16 mouse cellular contexts compared by ENCODE assay signal in genomic region chr16:17491896-17492561, GRCm38 (mm10). TPM values are rescaled to one million over a fixed set of nuclear protein-coding genes. Genes with fewer than 3 reads are reported as not detected.
DNase-seq lines count a peak whose midpoint lies in the region; ATAC-seq and TF ChIP-seq lines count a peak whose summit lies in the region.
"Had no signal": no experiment of that assay in that cellular context is flagged by ENCODE, and none has a peak within 500 bp of the region (broad histone marks: within the 10 kb centered on the region; RNA-seq: fewer than 3 reads in every experiment).

No protein-coding gene starts in this region.

- H3K9ac ChIP-seq in forebrain, postnatal 0 days: no peak overlapping the region
- no peak overlapping the region for H3K9ac ChIP-seq in heart, embryonic 12.5 days
- H3K9ac ChIP-seq: forebrain, embryonic 15.5 days; hindbrain, embryonic 12.5 days; intestine, embryonic 15.5 days; liver, embryonic 13.5 days; neural tube, embryonic 13.5 days had no signal

- ATAC-seq in megakaryocyte progenitor cell, adult 5-6 weeks (replicated peaks; ENCODE audit: poor library complexity): peak; percentile 59
- ATAC-seq in forebrain, postnatal 0 days: no peak
- ATAC-seq in heart, embryonic 12.5 days (ENCODE audit: insufficient number of reproducible peaks, low FRiP score): no peak
- ATAC-seq: forebrain, embryonic 15.5 days; intestine, embryonic 15.5 days had no signal

- peaks cover 4% of the 10 kb centered on the region; the same call in 1 of the 2 replicates for H3K4me1 ChIP-seq in forebrain, postnatal 0 days (ENCODE audit: insufficient read depth)
- peaks cover 35% of the 10 kb centered on the region for H3K4me1 ChIP-seq in heart, embryonic 12.5 days (replicated peaks)

- no peak overlapping the region for H3K4me2 ChIP-seq in forebrain, postnatal 0 days (ENCODE audit: low read depth)
- no peak overlapping the region for H3K4me2 ChIP-seq in heart, embryonic 12.5 days
- H3K4me2 ChIP-seq: forebrain, embryonic 15.5 days; hindbrain, embryonic 12.5 days; intestine, embryonic 15.5 days; liver, embryonic 13.5 days; neural tube, embryonic 13.5 days had no signal

- WGBS in forebrain, postnatal 0 days: 64% methylated on average over 5 of the region's 5 CpGs
- WGBS in heart, embryonic 12.5 days: 64% methylated on average over 5 of the region's 5 CpGs

- no peaks in the 10 kb centered on the region for H3K9me3 ChIP-seq in forebrain, postnatal 0 days (ENCODE audit: low read length)
- no peaks in the 10 kb centered on the region for H3K9me3 ChIP-seq in heart, embryonic 12.5 days (replicated peaks)
- H3K9me3 ChIP-seq: forebrain, embryonic 15.5 days; hindbrain, embryonic 12.5 days; intestine, embryonic 15.5 days; liver, embryonic 13.5 days; neural tube, embryonic 13.5 days had no signal

- H3K27ac ChIP-seq in forebrain, postnatal 0 days (ENCODE audit: low read depth, low read length): no peak overlapping the region
- no peak overlapping the region for H3K27ac ChIP-seq in heart, embryonic 12.5 days (ENCODE audit: poor library complexity, severe bottlenecking)
- H3K27ac ChIP-seq: forebrain, embryonic 15.5 days; hindbrain, embryonic 12.5 days; intestine, embryonic 15.5 days; kidney, postnatal 0 days; liver, embryonic 13.5 days; neural tube, embryonic 13.5 days had no signal

- H3K27me3 ChIP-seq in forebrain, postnatal 0 days (ENCODE audit: insufficient read depth, low read length): no peaks in the 10 kb centered on the region
- H3K27me3 ChIP-seq in heart, embryonic 12.5 days (replicated peaks): peaks cover 24% of the 10 kb centered on the region

- intact Hi-C loops in gastrocnemius, postnatal 36 days (cut with DNase I): no loop called here

- no peak overlapping the region for H3K4me3 ChIP-seq in forebrain, postnatal 0 days (ENCODE audit: low read depth, low read length)
- H3K4me3 ChIP-seq in heart, embryonic 12.5 days: no peak overlapping the region
- H3K4me3 ChIP-seq: forebrain, embryonic 15.5 days; hindbrain, embryonic 12.5 days; intestine, embryonic 15.5 days; liver, embryonic 13.5 days; neural tube, embryonic 13.5 days had no signal

- H3K36me3 ChIP-seq in forebrain, postnatal 0 days (ENCODE audit: insufficient read depth): peaks cover 7% of the 10 kb centered on the region; the same call in 1 of the 2 replicates
- H3K36me3 ChIP-seq in heart, embryonic 12.5 days: peaks cover 7% of the 10 kb centered on the region; the same call in 1 of the 2 replicates
- H3K36me3 ChIP-seq: forebrain, embryonic 15.5 days had no signal

- no peak for TF ChIP-seq CTCF in forebrain, postnatal 0 days (IDR thresholded peaks at IDR 0.05; ENCODE audit: low read depth)

- DNase-seq in left cerebral cortex, adult 18-20 months (ENCODE audit: low spot score in 2 of 2): peak; percentile 41 to 63
- DNase-seq in left cerebral cortex, adult 11 months (ENCODE audit: low spot score): no peak
- DNase-seq in cerebellum, adult 11 months: peak; percentile 78
- peak; percentile 77 to 78 for DNase-seq in cerebellum, postnatal 14 days
- DNase-seq in forebrain, postnatal 0 days: no peak
- DNase-seq in gastrocnemius, postnatal 36 days: no peak
- DNase-seq: adrenal gland, adult 2 months; gastrocnemius, postnatal 25 days; liver, embryonic 13.5 days had no signal

RNA-seq across cellular contexts. Expression of gene Aifm3, which starts 2.6 kb away (rescaled TPM):
- total RNA-seq in left cerebral cortex, adult 18-20 months (2021): 100 to 1,000 TPM; 129 to 153 TPM
- not detected in 2 replicates for total RNA-seq in megakaryocyte progenitor cell, adult 5-6 weeks (2015)
- not detected in 2 replicates for total RNA-seq in megakaryocyte progenitor cell, adult 5-6 weeks (2017)
- total RNA-seq in forebrain, postnatal 0 days (2014; rRNA removed): 15.2 and 21.8 TPM in 2 replicates
- 7.5 and 12.7 TPM in 2 replicates for polyA plus RNA-seq in forebrain, postnatal 0 days (2015; fragmentation: Nextera tagmentation; extraction: Ambion mirVana)
- under 1 TPM in 1 of 2 experiments, not detected in 1; 0.20 TPM for total RNA-seq in gastrocnemius, postnatal 36 days (2021)
- 0.82 and 1.1 TPM in 2 replicates for polyA plus RNA-seq in heart, embryonic 12.5 days (2016; fragmentation: Nextera tagmentation; extraction: Ambion mirVana)

RNA-seq across cellular contexts. Expression of gene Lztr1, which starts 16.5 kb away (rescaled TPM):
- total RNA-seq in left cerebral cortex, adult 18-20 months (2021): 100 to 1,000 TPM; 161 to 171 TPM
- total RNA-seq in megakaryocyte progenitor cell, adult 5-6 weeks (2015): 25.1 and 25.7 TPM in 2 replicates
- 29.5 and 40.4 TPM in 2 replicates for total RNA-seq in megakaryocyte progenitor cell, adult 5-6 weeks (2017)
- total RNA-seq in forebrain, postnatal 0 days (2014; rRNA removed): 206 and 244 TPM in 2 replicates
- polyA plus RNA-seq in forebrain, postnatal 0 days (2015; fragmentation: Nextera tagmentation; extraction: Ambion mirVana): 91.4 and 103 TPM in 2 replicates
- 10 to 100 TPM; 18.8 to 23.2 TPM for total RNA-seq in gastrocnemius, postnatal 36 days (2021)
- 49.2 and 56.6 TPM in 2 replicates for polyA plus RNA-seq in heart, embryonic 12.5 days (2016; fragmentation: Nextera tagmentation; extraction: Ambion mirVana)

RNA-seq across cellular contexts. Expression of gene Thap7, which starts 38.9 kb away (rescaled TPM):
- 10 to 100 TPM; 40.0 to 45.4 TPM for total RNA-seq in left cerebral cortex, adult 18-20 months (2021)
- 8.9 and 11.8 TPM in 2 replicates for total RNA-seq in megakaryocyte progenitor cell, adult 5-6 weeks (2015)
- 26.4 and 28.9 TPM in 2 replicates for total RNA-seq in megakaryocyte progenitor cell, adult 5-6 weeks (2017)
- total RNA-seq in forebrain, postnatal 0 days (2014; rRNA removed): 69.2 and 71.0 TPM in 2 replicates
- 58.3 and 64.4 TPM in 2 replicates for polyA plus RNA-seq in forebrain, postnatal 0 days (2015; fragmentation: Nextera tagmentation; extraction: Ambion mirVana)
- 10 to 100 TPM; 12.8 to 14.4 TPM for total RNA-seq in gastrocnemius, postnatal 36 days (2021)
- 35.9 and 37.0 TPM in 2 replicates for polyA plus RNA-seq in heart, embryonic 12.5 days (2016; fragmentation: Nextera tagmentation; extraction: Ambion mirVana)

RNA-seq across cellular contexts. Expression of gene Crkl, which starts 40.2 kb away (rescaled TPM):
- total RNA-seq in left cerebral cortex, adult 18-20 months (2021): 10 to 100 TPM; 37.0 to 39.8 TPM
- 24.6 and 25.9 TPM in 2 replicates for total RNA-seq in megakaryocyte progenitor cell, adult 5-6 weeks (2015)
- 17.8 and 18.5 TPM in 2 replicates for total RNA-seq in megakaryocyte progenitor cell, adult 5-6 weeks (2017)
- 31.4 and 55.4 TPM in 2 replicates for total RNA-seq in forebrain, postnatal 0 days (2014; rRNA removed)
- 44.5 and 60.5 TPM in 2 replicates for polyA plus RNA-seq in forebrain, postnatal 0 days (2015; fragmentation: Nextera tagmentation; extraction: Ambion mirVana)
- 10 to 100 TPM; 17.3 to 17.6 TPM for total RNA-seq in gastrocnemius, postnatal 36 days (2021)
- 44.7 and 57.7 TPM in 2 replicates for polyA plus RNA-seq in heart, embryonic 12.5 days (2016; fragmentation: Nextera tagmentation; extraction: Ambion mirVana)

Comparison
In these comparisons a context has a peak if more than half of its experiments do, and no peak if none do; other contexts are left out.
1. DNase-seq: peak in left cerebral cortex, adult 18-20 months (2 of 2), cerebellum, adult 11 months (single experiment) and cerebellum, postnatal 14 days (2 of 2); none in left cerebral cortex, adult 11 months (single experiment), forebrain, postnatal 0 days (single experiment) and gastrocnemius, postnatal 36 days (0 of 2).
2. RNA of gene Aifm3, which starts 2.6 kb away (total RNA-seq): 129 to 153 TPM in left cerebral cortex, adult 18-20 months and 15.2 to 21.8 TPM in forebrain, postnatal 0 days; 0.20 TPM in gastrocnemius, postnatal 36 days and not detected in megakaryocyte progenitor cell, adult 5-6 weeks; every median in the first group is over 10 times any median in the second.